Mouse (Mus musculus) midbrain, postnatal 0 days (tissue): Measurements from ENCODE around the gene Nav2. TPM values are rescaled to one million over a fixed set of nuclear protein-coding genes. Genes with fewer than 3 reads are reported as not detected.

Source experiments
- ATAC-seq: fragments of 200-750 bp; cut with Nextera tagmentation; 2 replicates; pipeline ENCODE4 v1.8.0; 2017; ENCODE audit warnings: moderate number of reproducible peaks, mild to moderate bottlenecking, moderate TSS enrichment, moderate library complexity; ENCODE audit not compliant: low FRiP score
- DNase-seq: peaks from one replicate; pipeline ENCODE4 v3.0.0-alpha.2; 2015; ENCODE audit warnings: low spot score
- H3K27ac ChIP-seq: fragments of 300-500 bp; sonication (generic); 2 replicates; pipeline ENCODE4 v1.5.1; 2014; ENCODE audit warnings: low read depth, mild to moderate bottlenecking, low read length, mixed read lengths
- H3K27me3 ChIP-seq: fragments of 300-500 bp; sonication (generic); 2 replicates; pipeline ENCODE4 v1.6.1; 2014; ENCODE audit warnings: low read length, control low read depth, mixed read lengths; ENCODE audit not compliant: insufficient read depth
- H3K36me3 ChIP-seq: fragments of 300-500 bp; sonication (generic); 2 replicates; pipeline ENCODE4 v1.6.1; 2014; ENCODE audit warnings: low read length, control low read depth, mixed read lengths; ENCODE audit not compliant: insufficient read depth
- H3K4me1 ChIP-seq: fragments of 300-500 bp; sonication (generic); 2 replicates; pipeline ENCODE4 v1.6.1; 2014; ENCODE audit warnings: mild to moderate bottlenecking, control low read depth, antibody characterized with exemption, low read length, mixed read lengths; ENCODE audit not compliant: insufficient read depth
- H3K4me2 ChIP-seq: fragments of 300-500 bp; sonication (generic); 2 replicates; pipeline ENCODE4 v1.6.1; 2014; ENCODE audit warnings: low read depth, mild to moderate bottlenecking, low read length, mixed read lengths; ENCODE audit not compliant: poor library complexity, severe bottlenecking
- H3K4me3 ChIP-seq: fragments of 300-500 bp; sonication (generic); 2 replicates; pipeline ENCODE4 v1.5.1; 2014; ENCODE audit warnings: low read depth, mild to moderate bottlenecking, low read length, moderate library complexity
- H3K9ac ChIP-seq: fragments of 300-500 bp; sonication (generic); replicated peaks from 2 replicates; pipeline ENCODE4 v1.6.1; 2014; ENCODE audit warnings: mild to moderate bottlenecking, low read length, moderate library complexity, mixed read lengths; ENCODE audit not compliant: poor library complexity, severe bottlenecking
- H3K9me3 ChIP-seq: fragments of 300-500 bp; sonication (generic); 2 replicates; pipeline ENCODE4 v1.6.1; 2016; ENCODE audit warnings: low read length, control low read depth
- CTCF ChIP-seq: IDR thresholded peaks from 2 replicates; pipeline ENCODE4 v1.5.1; 2016; ENCODE audit warnings: antibody characterized with exemption, mild to moderate bottlenecking
- WGBS: fragments of 180-500 bp; shearing (Covaris S2); extraction: QIAGEN DNeasy Blood & Tissue Kit; methylation state at CpG from one replicate; pipeline ENCODE4 v1.1.7; 2014; 5-methylcytosine and 5-hydroxymethylcytosine counted together
- polyA plus RNA-seq: library from polyadenylated mRNA; unstranded; fragments of >200 nt; fragmentation: Nextera tagmentation; extraction: Ambion mirVana; gene quantifications from 2 replicates; pipeline ENCODE4 v1.2.1, GENCODE M21; 2015
- total RNA-seq: library from RNA; depleted of rRNA; stranded (reverse); fragments of >200 nt; gene quantifications from 2 replicates; pipeline ENCODE4 v1.2.3, GENCODE M21; 2014

The Nav2 gene
- total and polyA plus RNA-seq, 2 experiments from 2014 or later, result 18.3 to 53.8 TPM

- WGBS, result 6% methylated on average over 7 of the region's 7 CpGs
- 0 out of 2 replicates have a peak, but pooled peaks cover 7% of the 10 kb centered on the region for H3K27me3 ChIP-seq
- H3K4me2 ChIP-seq, result peak overlapping the region; percentile 38
Observed at GRCm38 (mm10) chr7:49616258-49616735, 707.8 kb downstream of the Nav2 start.

DNA sequence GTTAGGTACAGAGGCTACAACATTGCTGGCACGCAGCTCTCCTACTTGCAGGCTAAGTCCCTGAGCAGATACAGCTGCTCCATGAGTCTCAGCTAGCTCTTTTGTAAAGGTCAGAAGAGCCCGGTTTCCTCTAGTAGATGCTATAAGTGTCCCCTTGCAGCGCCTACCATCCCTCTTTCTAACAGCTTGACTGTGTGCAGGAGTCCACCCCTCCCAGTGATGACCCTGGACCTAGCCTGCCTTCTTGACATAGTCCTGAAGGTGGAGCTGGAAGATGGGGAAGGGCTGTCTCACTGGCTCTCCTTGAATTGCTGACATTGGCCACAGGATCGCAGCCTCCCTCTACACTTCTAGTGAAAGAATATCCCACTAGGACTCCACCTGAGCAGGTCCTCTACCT, 708.6 kb downstream of the Nav2 start:
- 0 out of 2 replicates have a peak, but pooled peaks cover 8% of the 10 kb centered on the region for H3K27me3 ChIP-seq
- H3K27ac ChIP-seq, result no peak overlapping the region
- DNase-seq, result no peak
- no peaks in the 10 kb centered on the region for H3K9me3 ChIP-seq
- H3K36me3 ChIP-seq, result no peaks in the 10 kb centered on the region
- H3K4me2 ChIP-seq, result no peak overlapping the region
- no peak for ATAC-seq
- 78% methylated on average over 4 of the region's 4 CpGs for WGBS
- no peak overlapping the region for H3K9ac ChIP-seq
- peak; percentile 35 for TF ChIP-seq CTCF
- no peaks in the 10 kb centered on the region for H3K4me1 ChIP-seq
- H3K4me3 ChIP-seq, result no peak overlapping the region

More at GRCm38 (mm10) chr7:49616258-49616735, 707.8 kb downstream of the Nav2 start:
- no peaks in the 10 kb centered on the region for H3K9me3 ChIP-seq
- H3K9ac ChIP-seq, result no peak overlapping the region
- H3K4me3 ChIP-seq, result peak overlapping the region; percentile 13; the same call in 1 of the 2 replicates
- no peaks in the 10 kb centered on the region for H3K4me1 ChIP-seq
- H3K27ac ChIP-seq, result no peak overlapping the region
- DNase-seq (peak; percentile 76), ATAC-seq (peak; percentile 53; the same call in 1 of the 2 replicates)
- peak; percentile 82 for TF ChIP-seq CTCF
- H3K36me3 ChIP-seq, result no peaks in the 10 kb centered on the region

GRCm38 (mm10) chr7:49620160-49620559, 711.6 kb downstream of the Nav2 start:
- WGBS, result 82% methylated on average over 1 of the region's 1 CpGs
- Histone ChIP-seq H3K4me3 (no peak overlapping the region), H3K4me1 (no peaks in the 10 kb centered on the region), H3K9ac (no peak overlapping the region), H3K27me3 (peaks cover 24% of the 10 kb centered on the region; the same call in 1 of the 2 replicates), H3K36me3 (no peaks in the 10 kb centered on the region), H3K4me2 (no peak overlapping the region), H3K27ac (no peak overlapping the region), H3K9me3 (no peaks in the 10 kb centered on the region)
- DNase-seq (no peak), ATAC-seq (no peak)
- TF ChIP-seq CTCF, result peak; percentile 26; the same call in 1 of the 2 replicates

GRCm38 (mm10) chr7:49631885-49632284, 723.4 kb downstream of the Nav2 start:
- WGBS, result 42% methylated on average over 9 of the region's 9 CpGs
- H3K27me3 ChIP-seq, result peaks cover 57% of the 10 kb centered on the region
- no peaks in the 10 kb centered on the region for H3K9me3 ChIP-seq
- no peak for TF ChIP-seq CTCF
- H3K4me1 ChIP-seq, result no peaks in the 10 kb centered on the region
- no peak for ATAC-seq
- no peaks in the 10 kb centered on the region for H3K36me3 ChIP-seq
- DNase-seq, result no peak
- no peak overlapping the region for H3K27ac ChIP-seq
- no peak overlapping the region for H3K4me2 ChIP-seq
- no peak overlapping the region for H3K9ac ChIP-seq
- H3K4me3 ChIP-seq, result no peak overlapping the region

DNA sequence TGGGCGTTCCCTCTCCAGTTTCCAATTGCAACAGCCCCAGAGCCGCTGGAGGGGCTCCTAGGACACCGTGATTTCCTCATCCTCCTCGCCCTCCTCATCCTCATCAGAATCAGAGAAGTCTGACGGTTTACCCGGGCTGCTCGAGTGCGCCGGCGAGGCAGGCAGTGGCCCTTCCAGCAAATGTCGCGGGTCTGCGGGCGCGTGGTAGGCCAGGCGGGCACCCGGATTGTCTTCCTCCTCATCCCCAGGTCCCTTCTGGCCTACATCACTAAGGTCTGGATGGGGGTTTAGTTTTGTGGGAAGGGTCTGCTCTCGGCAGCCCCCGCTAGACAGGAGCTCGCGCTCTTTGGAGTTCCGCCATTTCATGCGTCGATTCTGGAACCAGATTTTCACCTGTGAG, 723.9 kb downstream of the Nav2 start:
- Histone ChIP-seq H3K4me2 (no peak overlapping the region), H3K4me1 (no peaks in the 10 kb centered on the region), H3K27ac (no peak overlapping the region), H3K4me3 (no peak overlapping the region), H3K9me3 (no peaks in the 10 kb centered on the region), H3K9ac (no peak overlapping the region), H3K27me3 (peaks cover 54% of the 10 kb centered on the region), H3K36me3 (no peaks in the 10 kb centered on the region)
- WGBS, result 43% methylated on average over 24 of the region's 24 CpGs
- TF ChIP-seq CTCF, result no peak
- ATAC-seq (no peak), DNase-seq (no peak)

GRCm38 (mm10) chr7:49633375-49633956, 725.0 kb downstream of the Nav2 start:
- ATAC-seq, result no peak
- DNase-seq, result no peak
- H3K9me3 ChIP-seq, result no peaks in the 10 kb centered on the region
- TF ChIP-seq CTCF, result no peak
- no peak overlapping the region for H3K9ac ChIP-seq
- peak overlapping the region; percentile 46 for H3K4me2 ChIP-seq
- H3K27ac ChIP-seq, result no peak overlapping the region
- WGBS, result under 1% methylated on average over 33 of the region's 33 CpGs
- no peaks in the 10 kb centered on the region for H3K4me1 ChIP-seq
- H3K27me3 ChIP-seq, result peaks cover 55% of the 10 kb centered on the region
- peak overlapping the region; percentile 22 for H3K4me3 ChIP-seq
- no peaks in the 10 kb centered on the region for H3K36me3 ChIP-seq
